9 mouse cellular contexts compared by ENCODE assay signal in genomic region chr1:134067143-134067619, GRCm38 (mm10). TPM values are rescaled to one million over a fixed set of nuclear protein-coding genes. Genes with fewer than 3 reads are reported as not detected.
DNase-seq lines count a peak whose midpoint lies in the region; ATAC-seq and TF ChIP-seq lines count a peak whose summit lies in the region.
"Had no signal": no experiment of that assay in that cellular context is flagged by ENCODE, and none has a peak within 500 bp of the region (broad histone marks: within the 10 kb centered on the region; RNA-seq: fewer than 3 reads in every experiment).

No protein-coding gene starts in this region.

- no peak for ATAC-seq in hindbrain, embryonic 14.5 days (ENCODE audit: low FRiP score)
- no peak for ATAC-seq in liver, embryonic 12.5 days

- no peaks in the 10 kb centered on the region for H3K9me3 ChIP-seq in hindbrain, embryonic 14.5 days (ENCODE audit: control insufficient read depth, low read length)
- H3K9me3 ChIP-seq in liver, embryonic 12.5 days (replicated peaks), result no peaks in the 10 kb centered on the region

- no peaks in the 10 kb centered on the region for H3K36me3 ChIP-seq in hindbrain, embryonic 14.5 days (replicated peaks; ENCODE audit: control insufficient read depth, insufficient read depth)
- no peaks in the 10 kb centered on the region for H3K36me3 ChIP-seq in liver, embryonic 12.5 days
- H3K36me3 ChIP-seq in myocyte (ENCODE audit: control insufficient read depth, insufficient read depth), result no peaks in the 10 kb centered on the region

- 9% methylated on average over 7 of the region's 8 CpGs for WGBS in hindbrain, embryonic 14.5 days
- WGBS in liver, embryonic 12.5 days (ENCODE audit: insufficient replicate concordance), result 11% methylated on average over 8 of the region's 8 CpGs

- no peaks in the 10 kb centered on the region for H3K27me3 ChIP-seq in hindbrain, embryonic 14.5 days (ENCODE audit: control insufficient read depth, insufficient read depth, low read length)
- H3K27me3 ChIP-seq in liver, embryonic 12.5 days (replicated peaks), result peaks cover 63% of the 10 kb centered on the region
- no peaks in the 10 kb centered on the region for H3K27me3 ChIP-seq in myocyte (ENCODE audit: control insufficient read depth, insufficient read depth, insufficient read length)

- peaks cover 67% of the 10 kb centered on the region for H3K4me1 ChIP-seq in hindbrain, embryonic 14.5 days (replicated peaks; ENCODE audit: control insufficient read depth, insufficient read depth, low read length)
- H3K4me1 ChIP-seq in liver, embryonic 12.5 days, result peaks cover 89% of the 10 kb centered on the region

- peak overlapping the region; percentile 43 for H3K27ac ChIP-seq in hindbrain, embryonic 14.5 days
- no peak overlapping the region for H3K27ac ChIP-seq in liver, embryonic 12.5 days

- H3K9ac ChIP-seq in hindbrain, embryonic 14.5 days, result 0 out of 2 replicates have a peak overlapping the region, but pooled peaks have one; percentile 3
- no peak overlapping the region; the same call in none of the 2 replicates for H3K9ac ChIP-seq in liver, embryonic 12.5 days

- no peaks in the 10 kb centered on the region for H3K79me2 ChIP-seq in myocyte (ENCODE audit: control insufficient read depth, insufficient read depth)

- H3K4me2 ChIP-seq in hindbrain, embryonic 14.5 days (replicated peaks), result 0 out of 2 replicates have a peak overlapping the region, but pooled peaks have one; percentile 15
- H3K4me2 ChIP-seq in liver, embryonic 12.5 days, result peak overlapping the region; percentile 13; the same call in 1 of the 2 replicates
- H3K4me2 ChIP-seq in myocyte (ENCODE audit: low read depth), result peak overlapping the region; percentile 31

- no peak overlapping the region for H3ac ChIP-seq in myocyte (ENCODE audit: control insufficient read depth, insufficient read length)

- TF ChIP-seq POLR2A in myocyte (IDR thresholded peaks at IDR 0.05; ENCODE audit: insufficient read length, low read depth), result no peak

- DNase-seq in embryo, embryonic 10 days (ENCODE audit: low spot score), result peak; percentile 60
- no peak for DNase-seq in embryo, embryonic 9.5 days (ENCODE audit: extremely low spot score)
- DNase-seq in embryo, embryonic 11 days, result peak; percentile 69
- DNase-seq in hindbrain, embryonic 14.5 days (ENCODE audit: low spot score), result no peak
- DNase-seq in right cerebral cortex, postnatal 14 days, result no peak
- DNase-seq in frontal cortex, postnatal 25 days (ENCODE audit: low spot score in 2 of 2), result no peak

- H3K4me3 ChIP-seq in hindbrain, embryonic 14.5 days (replicated peaks; ENCODE audit: low read length), result no peak overlapping the region
- no peak overlapping the region for H3K4me3 ChIP-seq in liver, embryonic 12.5 days
- no peak overlapping the region for H3K4me3 ChIP-seq in myocyte

TF ChIP-seq in myocyte, 11 proteins besides CTCF, POLR2A, EP300 and RAD21:
- TF ChIP-seq CEBPB (IDR thresholded peaks at IDR 0.05; ENCODE audit: insufficient read depth, poor library complexity, severe bottlenecking), result no peak
- no peak for TF ChIP-seq E2F4 (IDR thresholded peaks at IDR 0.05; ENCODE audit: insufficient read depth)
- no peak for TF ChIP-seq SRF (IDR thresholded peaks at IDR 0.05; ENCODE audit: control insufficient read depth, insufficient read length, low read depth)
- no peak for TF ChIP-seq POLR2AphosphoS2 (IDR thresholded peaks at IDR 0.05; ENCODE audit: insufficient read length, low read depth)
- peak; percentile 32 to 78 (median 75) for TF ChIP-seq MYOD1 (IDR thresholded peaks at IDR 0.05; ENCODE audit: control insufficient read depth in 1 of 3, insufficient read length in 2 of 3, low read depth in 2 of 3)
- no peak for TF ChIP-seq USF1 (IDR thresholded peaks at IDR 0.05; ENCODE audit: low read depth)
- no peak for TF ChIP-seq REST (IDR thresholded peaks at IDR 0.05; ENCODE audit: insufficient read depth, insufficient read length)
- TF ChIP-seq TCF12 (IDR thresholded peaks at IDR 0.05; ENCODE audit: insufficient read depth, poor library complexity, severe bottlenecking), result peak; percentile 74
- TF ChIP-seq TCF3 (IDR thresholded peaks at IDR 0.05; ENCODE audit: insufficient read length, low read depth), result peak; percentile 67
- no peak for TF ChIP-seq MAX (IDR thresholded peaks at IDR 0.05; ENCODE audit: low read depth)
- peak in 2 of 3 experiments; percentile 89 to 91 for TF ChIP-seq MYOG (IDR thresholded peaks at IDR 0.05; ENCODE audit: control insufficient read depth in 1 of 3, insufficient read depth in 1 of 3, insufficient read length in 2 of 3, low read depth in 2 of 3)
TF ChIP-seq in myocyte: peak in this region for 4.

RNA-seq across cellular contexts. Expression of gene Btg2, which starts 11.7 kb away (rescaled TPM):
- polyA plus RNA-seq in hindbrain, embryonic 14.5 days (2014; fragmentation: Nextera tagmentation; extraction: Ambion mirVana), result 26.3 and 29.0 TPM in 2 replicates
- 78.2 and 80.8 TPM in 2 replicates for polyA plus RNA-seq in liver, embryonic 12.5 days (2016; fragmentation: Nextera tagmentation; extraction: Ambion mirVana)
- 13.8 TPM for polyA plus RNA-seq in myocyte (2012; fragmentation: generic; extraction: Trizol)

RNA-seq across cellular contexts. Expression of gene Fmod, which starts 30.1 kb away (rescaled TPM):
- polyA plus RNA-seq in hindbrain, embryonic 14.5 days (2014; fragmentation: Nextera tagmentation; extraction: Ambion mirVana), result 5.3 and 6.2 TPM in 2 replicates
- 2.6 and 3.1 TPM in 2 replicates for polyA plus RNA-seq in liver, embryonic 12.5 days (2016; fragmentation: Nextera tagmentation; extraction: Ambion mirVana)
- polyA plus RNA-seq in myocyte (2012; fragmentation: generic; extraction: Trizol), result 0.23 TPM

RNA-seq across cellular contexts. Expression of gene Chit1, which starts 43.9 kb away (rescaled TPM):
- polyA plus RNA-seq in hindbrain, embryonic 14.5 days (2014; fragmentation: Nextera tagmentation; extraction: Ambion mirVana), result 0.20 and 0.23 TPM in 2 replicates
- polyA plus RNA-seq in liver, embryonic 12.5 days (2016; fragmentation: Nextera tagmentation; extraction: Ambion mirVana), result 0.07 and 0.12 TPM in 2 replicates
- 0.08 TPM for polyA plus RNA-seq in myocyte (2012; fragmentation: generic; extraction: Trizol)
- polyA plus RNA-seq: liver, adult 2 months had no signal

Comparison
In these comparisons a context has a peak if more than half of its experiments do, and no peak if none do; other contexts are left out.
1. DNase-seq: peak in embryo, embryonic 10 days (single experiment) and embryo, embryonic 11 days (single experiment); none in embryo, embryonic 9.5 days (single experiment), hindbrain, embryonic 14.5 days (single experiment), right cerebral cortex, postnatal 14 days (single experiment) and frontal cortex, postnatal 25 days (0 of 2).
2. Peak in every context shown above with its lines, with median percentiles within 50 percentile points of each other: H3K4me2 ChIP-seq.